8 mouse cellular contexts compared by ENCODE assay signal in the genomic region with DNA sequence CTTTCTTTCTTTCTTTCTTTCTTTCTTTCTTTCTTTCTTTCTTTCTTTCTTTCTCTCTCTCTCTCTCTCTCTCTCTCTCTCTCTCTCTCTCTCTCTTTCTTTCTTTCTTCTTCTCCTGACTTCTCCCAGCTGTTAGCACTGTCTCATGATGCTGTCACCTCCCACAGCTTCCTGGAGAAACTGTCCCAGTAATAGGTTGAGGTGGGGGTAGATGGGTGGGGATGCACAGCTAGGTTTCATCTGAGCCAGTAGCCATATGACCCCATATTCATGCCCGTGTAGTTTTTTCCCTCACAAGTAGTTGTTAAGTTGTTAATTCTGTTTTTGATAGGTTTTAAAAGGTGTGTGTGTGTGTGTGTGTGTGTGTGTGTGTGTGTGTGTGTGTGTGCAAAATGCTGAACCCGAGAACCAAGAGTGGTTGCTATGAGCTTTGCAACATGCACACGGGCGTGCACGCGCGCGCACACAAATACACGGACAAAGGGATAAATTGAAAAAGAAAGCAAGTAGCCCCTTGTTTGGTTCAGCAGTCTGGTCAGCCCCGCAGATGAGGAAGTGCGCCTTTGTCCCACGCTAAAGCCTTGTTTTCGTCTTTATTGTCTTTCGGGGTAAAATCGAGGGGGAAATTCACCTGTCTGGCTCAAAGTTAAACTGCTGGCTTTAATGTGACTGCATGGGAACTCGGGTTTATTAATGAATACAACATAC.
DNase-seq lines count a peak whose midpoint lies in the region; ATAC-seq and TF ChIP-seq lines count a peak whose summit lies in the region.

No protein-coding gene starts in this region.

- TF ChIP-seq POLR2A in thymus, adult 2 months (IDR thresholded peaks at IDR 0.05; ENCODE audit: control insufficient read depth, extremely low read depth, insufficient read depth, low read length, poor library complexity), result no peak

- no peaks in the 10 kb centered on the region for H3K9me3 ChIP-seq in hindbrain, embryonic 14.5 days (ENCODE audit: control insufficient read depth, low read length)

- peaks cover 11% of the 10 kb centered on the region for H3K4me1 ChIP-seq in thymus, adult 2 months (replicated peaks; ENCODE audit: control insufficient read depth, insufficient read depth, low read length)
- peaks cover 19% of the 10 kb centered on the region for H3K4me1 ChIP-seq in hindbrain, embryonic 14.5 days (replicated peaks; ENCODE audit: control insufficient read depth, insufficient read depth, low read length)

- WGBS in thymus, adult 2 months, result 4% methylated on average over 16 of the region's 16 CpGs
- WGBS in hindbrain, embryonic 14.5 days, result under 1% methylated on average over 16 of the region's 16 CpGs

- no peak for TF ChIP-seq CTCF in thymus, adult 2 months (IDR thresholded peaks at IDR 0.05; ENCODE audit: borderline replicate concordance, control insufficient read depth, extremely low read depth, insufficient read depth, low read length, poor library complexity)

- H3K27me3 ChIP-seq in thymus, adult 2 months (ENCODE audit: control insufficient read depth, insufficient read depth, low read length), result no peaks in the 10 kb centered on the region
- 0 out of 2 replicates have a peak, but pooled peaks cover 4% of the 10 kb centered on the region for H3K27me3 ChIP-seq in hindbrain, embryonic 14.5 days (ENCODE audit: control insufficient read depth, insufficient read depth, low read length)

- ATAC-seq in hindbrain, embryonic 14.5 days (ENCODE audit: low FRiP score), result peak; percentile 63

- H3K4me3 ChIP-seq in thymus, adult 2 months (ENCODE audit: control insufficient read depth, insufficient read depth, low read length), result peak overlapping the region; percentile 41
- H3K4me3 ChIP-seq in hindbrain, embryonic 14.5 days (replicated peaks; ENCODE audit: low read length), result peak overlapping the region; percentile 14

- H3K9ac ChIP-seq in hindbrain, embryonic 14.5 days, result peak overlapping the region; percentile 52

- no peaks in the 10 kb centered on the region for H3K36me3 ChIP-seq in thymus, adult 2 months (ENCODE audit: control insufficient read depth, insufficient read depth, low read length)
- H3K36me3 ChIP-seq in hindbrain, embryonic 14.5 days (replicated peaks; ENCODE audit: control insufficient read depth, insufficient read depth), result no peaks in the 10 kb centered on the region

- peak overlapping the region; percentile 54 for H3K4me2 ChIP-seq in hindbrain, embryonic 14.5 days (replicated peaks)

- H3K27ac ChIP-seq in thymus, adult 2 months (ENCODE audit: control insufficient read depth, insufficient read depth, low read length), result no peak overlapping the region
- peak overlapping the region; percentile 88 for H3K27ac ChIP-seq in hindbrain, embryonic 14.5 days

- DNase-seq in cerebellum, postnatal 14 days, result peak; percentile 31 to 35
- DNase-seq in cerebellum, adult 11-12 months, result no peak
- no peak for DNase-seq in thymus, adult 2 months
- DNase-seq in thymus, adult 18-20 months, result no peak
- DNase-seq in hindbrain, embryonic 14.5 days (ENCODE audit: low spot score), result peak; percentile 59
- DNase-seq in lung, postnatal 4 days, result peak; percentile 35
- DNase-seq in testis, postnatal 10 days (ENCODE audit: low spot score), result peak; percentile 48
- no peak for DNase-seq in layer of hippocampus, postnatal 36 days

Comparison
In these comparisons a context has a peak if more than half of its experiments do, and no peak if none do; other contexts are left out.
1. DNase-seq: peak in cerebellum, postnatal 14 days (2 of 2), hindbrain, embryonic 14.5 days (single experiment), lung, postnatal 4 days (2 of 2) and testis, postnatal 10 days (single experiment); none in cerebellum, adult 11-12 months (single experiment), thymus, adult 2 months (single experiment), thymus, adult 18-20 months (0 of 2) and layer of hippocampus, postnatal 36 days (0 of 2).